Mouse (Mus musculus) MEL (cell line): ENCODE results near the gene Llph.
A peak's percentile ranks its signal among the peaks of the same experiment; 100 is the strongest.

Experiments
- CTCF ChIP-seq, 3 experiments: IDR thresholded peaks in 2 of 3; conservative IDR thresholded peaks in 1 of 3; 2 replicates each; pipeline ENCODE4 v1.5.1; 2011 to 2012; ENCODE audit warnings: low read length in 3 of 3, low read depth in 2 of 3, mild to moderate bottlenecking in 2 of 3, improper control_type of control experiment in 1 of 3, inconsistent platforms in 1 of 3, mixed read lengths in 1 of 3, moderate library complexity in 1 of 3; ENCODE audit not compliant: control insufficient read depth in 1 of 3, insufficient read depth in 1 of 3, poor library complexity in 1 of 3, severe bottlenecking in 1 of 3
- EP300 ChIP-seq, 2 experiments: IDR thresholded peaks; 2 replicates each; pipeline ENCODE4 v1.6.1; 2011; ENCODE audit warnings: improper control_type of control experiment in 2 of 2, low read length in 2 of 2, low read depth in 1 of 2, mild to moderate bottlenecking in 1 of 2
- HCFC1 ChIP-seq: IDR thresholded peaks from 2 replicates; pipeline ENCODE4 v1.6.1; 2012; ENCODE audit warnings: low read depth, mild to moderate bottlenecking, inconsistent platforms, low read length, improper control_type of control experiment, moderate library complexity
- JUND ChIP-seq: IDR thresholded peaks from 2 replicates; pipeline ENCODE4 v1.6.1; 2011; ENCODE audit warnings: low read depth, mild to moderate bottlenecking, improper control_type of control experiment, low read length
- NELFE ChIP-seq: IDR thresholded peaks from 2 replicates; pipeline ENCODE4 v1.6.1; 2011; ENCODE audit warnings: low read depth, low read length, improper control_type of control experiment
- POLR2A ChIP-seq, 2 experiments: IDR thresholded peaks; 2 replicates each; pipeline ENCODE4 v1.6.1; 2011 to 2012; ENCODE audit warnings: low read length in 2 of 2, mild to moderate bottlenecking in 2 of 2, control low read depth in 1 of 2, improper control_type of control experiment in 1 of 2, low read depth in 1 of 2, moderate library complexity in 1 of 2; ENCODE audit not compliant: control insufficient read depth in 1 of 2, insufficient read depth in 1 of 2, poor library complexity in 1 of 2
- RAD21 ChIP-seq: IDR thresholded peaks from 2 replicates; pipeline ENCODE4 v1.6.1; 2011; ENCODE audit warnings: mild to moderate bottlenecking, low read depth, low read length, improper control_type of control experiment
- TCF12 ChIP-seq: IDR thresholded peaks from 2 replicates; pipeline ENCODE4 v1.6.1; 2014; ENCODE audit warnings: low read depth, mild to moderate bottlenecking, inconsistent platforms, low read length, improper control_type of control experiment, moderate library complexity
- USF1 ChIP-seq: IDR thresholded peaks from 2 replicates; pipeline ENCODE4 v1.6.1; 2014; ENCODE audit warnings: low read depth, mild to moderate bottlenecking, inconsistent platforms, low read length, improper control_type of control experiment, moderate library complexity
- USF2 ChIP-seq, 2 experiments: IDR thresholded peaks; 2 replicates each; pipeline ENCODE4 v1.6.1; 2011 to 2012; ENCODE audit warnings: improper control_type of control experiment in 2 of 2, low read length in 2 of 2, borderline replicate concordance in 1 of 2, inconsistent platforms in 1 of 2, low read depth in 1 of 2, mild to moderate bottlenecking in 1 of 2; ENCODE audit not compliant: insufficient read depth in 1 of 2
- ZC3H11A ChIP-seq: IDR thresholded peaks from 2 replicates; pipeline ENCODE4 v1.6.1; 2012; ENCODE audit warnings: low read depth, mild to moderate bottlenecking, inconsistent platforms, low read length, improper control_type of control experiment

DNA sequence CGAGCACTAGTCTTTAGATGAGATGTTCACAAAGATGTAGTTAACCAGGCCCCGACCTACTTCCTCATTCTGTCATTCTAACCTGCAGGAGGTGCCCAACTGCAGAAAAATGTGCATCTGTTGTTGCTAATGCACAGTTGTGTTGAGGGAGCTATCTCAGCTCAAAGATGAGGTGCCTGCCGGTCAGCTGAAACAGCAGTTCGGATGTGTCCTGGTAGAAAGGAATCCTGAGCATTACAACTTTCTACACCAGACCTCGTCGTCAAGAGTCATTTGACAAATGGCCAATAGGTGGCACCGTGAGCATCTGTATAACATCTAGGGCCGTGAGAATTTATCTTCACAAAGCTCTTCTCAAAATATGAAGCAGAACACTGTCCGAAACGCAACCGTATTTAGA, 30.4 kb downstream of the Llph start:
- TF ChIP-seq HCFC1 (no peak), JUND (no peak), TCF12 (no peak), CTCF (IDR thresholded peaks at IDR 0.05 in 2 of 3, conservative IDR thresholded peaks at IDR 0.05 in 1 of 3; ENCODE audit: control insufficient read depth in 1 of 3, insufficient read depth in 1 of 3, low read depth in 2 of 3, low read length in 3 of 3, poor library complexity in 1 of 3, severe bottlenecking in 1 of 3) (peak; percentile 33 to 70 (median 60)), ZC3H11A (peak; percentile 17; the same call in 1 of the 2 replicates), NELFE (no peak), RAD21 (peak; percentile 63), EP300 (IDR thresholded peaks at IDR 0.05; ENCODE audit: low read depth in 1 of 2, low read length in 2 of 2) (no peak), USF2 (IDR thresholded peaks at IDR 0.05; ENCODE audit: borderline replicate concordance in 1 of 2, insufficient read depth in 1 of 2, low read depth in 1 of 2, low read length in 2 of 2) (no peak), POLR2A (IDR thresholded peaks at IDR 0.05; ENCODE audit: control insufficient read depth in 1 of 2, insufficient read depth in 1 of 2, low read depth in 1 of 2, low read length in 2 of 2, poor library complexity in 1 of 2) (no peak), USF1 (no peak)
